Mouse (Mus musculus) hindbrain, embryonic 12.5 days (tissue): ENCODE data around the gene Mitf. TPM values are rescaled to one million over a fixed set of nuclear protein-coding genes. Genes with fewer than 3 reads are reported as not detected.

Source experiments
- polyA plus RNA-seq: library from polyadenylated mRNA; unstranded; fragments of >200 nt; fragmentation: Nextera tagmentation; extraction: Ambion mirVana; gene quantifications from 2 replicates; pipeline ENCODE4 v1.2.1, GENCODE M21; 2016

The Mitf gene
- polyA plus RNA-seq, 1 experiment from 2014 or later, result 2.0 TPM

Other genes starting within 250 kb of the Mitf start
- gene Frmd4b, start 189.5 kb upstream of the Mitf start, polyA plus RNA-seq, result 48.5 and 54.3 TPM in 2 replicates